Mouse (Mus musculus): ENCODE data around the gene Pcare.

The Pcare gene

DNA sequence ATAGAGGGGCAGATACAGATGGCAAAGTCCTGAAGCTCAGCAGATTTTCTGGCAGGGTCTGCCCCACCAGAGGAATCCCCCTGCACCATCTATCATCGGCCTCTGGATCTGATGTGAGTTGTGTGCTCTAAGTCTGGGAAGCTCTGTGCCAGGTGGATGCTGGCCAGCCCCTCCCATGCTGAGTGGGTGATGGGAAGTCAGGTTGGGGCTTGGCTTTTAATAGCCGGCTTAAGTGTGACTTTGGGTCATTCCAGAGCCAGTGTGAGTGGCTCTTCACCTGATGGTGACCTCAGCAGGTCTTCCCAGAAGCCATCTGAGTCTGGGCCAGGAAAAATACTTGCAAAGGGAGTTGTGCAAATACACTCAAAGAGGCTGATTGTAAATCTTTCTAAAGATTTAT is 22.0 kb downstream of the Pcare start:
- in situ Hi-C loops (cut with MseI, MboI), result no loop called here

- in situ Hi-C loops (cut with MseI, MboI), result no loop called here
These were observed 31.7 kb downstream of the Pcare start for GRCm38 (mm10) chr17:71721019-71721418.

DNA sequence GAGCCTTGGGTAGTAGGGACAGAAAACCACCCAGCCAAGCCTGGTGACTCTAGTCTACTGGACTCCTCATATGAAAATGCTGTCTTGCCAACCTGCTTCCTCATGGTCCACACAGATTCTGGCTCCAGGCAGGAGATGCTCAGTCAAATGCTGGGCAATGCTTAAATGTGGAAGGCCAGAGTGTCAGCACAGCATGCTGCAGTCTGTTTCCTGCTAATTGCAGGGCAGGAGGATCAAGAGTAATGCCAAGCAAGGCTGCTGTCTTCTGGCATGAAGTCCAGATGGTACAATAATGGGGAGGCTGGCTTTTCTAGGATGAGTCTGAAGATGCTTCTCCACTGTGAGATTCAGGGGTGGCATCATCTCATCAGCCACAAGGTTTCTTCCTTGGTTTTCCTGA is 32.3 kb downstream of the Pcare start:
- in situ Hi-C loops (cut with MseI, MboI), result no loop called here

- in situ Hi-C loops (cut with MseI, MboI), result no loop called here
These were observed 34.6 kb downstream of the Pcare start for GRCm38 (mm10) chr17:71717881-71718625.

DNA sequence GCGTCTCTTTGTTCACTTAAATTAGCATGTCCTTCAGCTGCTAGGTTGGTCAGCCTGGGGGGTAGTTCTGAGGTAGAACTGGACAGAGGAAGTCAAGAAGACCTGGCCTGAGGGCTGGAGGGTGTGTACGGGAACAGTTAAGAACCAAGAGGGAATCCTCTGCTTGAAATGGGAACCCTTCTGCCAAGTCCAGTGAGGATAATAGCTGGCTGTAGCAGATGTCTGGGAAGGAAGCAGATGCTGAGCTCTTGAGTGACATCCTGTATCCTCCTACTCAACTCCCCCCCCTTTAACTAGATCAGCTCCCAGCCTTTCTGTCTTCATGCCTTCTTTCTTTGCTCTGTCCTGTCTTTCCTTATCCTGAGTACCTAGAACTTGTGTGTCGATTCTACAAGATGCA is 37.7 kb downstream of the Pcare start:
- in situ Hi-C loops (cut with MseI, MboI), result no loop called here

DNA sequence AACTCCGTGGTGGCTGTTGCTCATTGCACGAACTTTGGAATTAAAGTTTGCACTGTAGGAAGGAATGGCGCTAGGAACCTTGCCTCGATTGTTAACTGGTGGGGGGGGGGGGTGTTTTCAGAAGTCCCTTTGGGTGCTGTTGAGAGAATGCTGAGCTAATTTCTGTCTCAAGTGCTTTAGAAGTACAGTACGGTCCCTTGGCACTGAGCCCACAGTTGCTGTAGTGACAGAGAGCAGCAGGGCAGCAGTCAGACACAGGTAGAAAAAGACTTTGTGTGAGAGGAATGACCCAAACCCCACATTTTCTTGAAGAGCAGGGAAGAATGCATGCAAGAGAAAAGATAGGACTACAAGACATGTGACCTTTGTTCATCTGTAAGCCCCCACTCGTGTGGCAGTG is 40.4 kb downstream of the Pcare start:
- in situ Hi-C loops (cut with MseI, MboI), result no loop called here

GRCm38 (mm10) chr17:71707715-71708114 is 45.0 kb downstream of the Pcare start:
- in situ Hi-C loops (cut with MseI, MboI), result no loop called here

DNA sequence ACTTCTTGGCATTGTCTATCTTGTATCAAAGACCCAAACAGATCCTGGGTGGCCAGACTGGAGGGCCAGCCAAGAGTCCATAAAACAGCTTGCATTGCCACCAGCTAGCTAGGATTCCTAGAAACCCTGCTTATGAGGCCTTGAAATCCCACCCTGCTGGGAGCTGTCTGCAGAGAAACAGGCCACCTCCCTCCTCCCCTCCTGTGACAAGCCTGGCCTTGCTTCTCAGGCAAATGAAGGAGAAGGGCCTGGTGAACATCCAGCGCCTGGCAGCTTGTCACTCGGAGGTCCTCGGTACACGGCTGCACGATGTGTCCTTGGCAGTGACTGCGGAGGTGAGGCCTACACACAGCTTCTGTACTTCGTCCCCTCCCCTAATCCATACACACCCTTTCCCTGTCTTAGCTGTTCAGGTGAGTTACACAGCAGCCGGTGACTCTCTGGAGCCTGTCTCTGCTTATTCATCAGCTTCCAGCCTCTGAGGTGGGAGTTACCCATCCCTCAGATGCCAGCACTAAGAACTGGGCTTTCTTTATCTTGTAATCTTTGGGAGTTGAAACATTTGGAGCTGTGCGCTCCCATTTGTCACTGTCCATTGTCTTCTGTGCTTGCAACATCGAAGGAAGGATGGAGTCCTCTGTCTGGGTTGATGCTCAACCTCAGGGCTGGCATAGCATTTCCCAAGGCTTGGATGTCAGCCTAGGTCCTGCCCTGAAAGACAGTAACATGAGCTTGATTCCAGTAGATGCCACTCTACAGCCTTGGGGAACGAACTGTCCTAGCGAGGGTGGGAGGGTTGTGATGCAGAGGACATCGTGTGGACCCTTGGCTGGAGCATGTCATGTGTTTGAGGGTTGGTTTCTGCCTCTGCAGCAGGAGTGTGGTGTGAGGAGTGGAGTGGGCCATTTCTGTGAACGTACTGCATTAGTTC is 46.9 kb downstream of the Pcare start:
- in situ Hi-C loops (cut with MseI, MboI), result no loop called here

- in situ Hi-C loops (cut with MseI, MboI), result no loop called here
These were observed 47.6 kb downstream of the Pcare start for GRCm38 (mm10) chr17:71705113-71705512.

DNA sequence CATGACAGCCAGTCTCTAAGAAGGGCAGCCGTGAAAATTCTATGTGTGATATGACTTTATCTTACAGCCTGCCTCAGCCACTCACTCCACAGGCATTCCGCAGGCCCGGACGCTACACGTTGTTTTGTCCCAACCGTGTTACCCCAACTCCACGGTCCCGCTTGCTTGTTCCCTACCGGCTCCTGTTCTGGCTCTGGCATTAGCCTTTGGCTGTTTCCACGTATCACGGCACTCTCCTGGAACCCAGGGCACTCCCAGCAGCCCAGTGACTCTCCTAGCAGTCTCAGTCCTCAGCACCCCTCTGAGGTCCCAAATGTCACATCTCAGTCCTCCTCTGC is 54.1 kb downstream of the Pcare start:
- in situ Hi-C loops (cut with MseI, MboI), result loop anchor here in 1 of 2 experiments (10.0 kb wide), 1 partner anchor 176 kb away; no protein-coding TSS in a partner anchor

DNA sequence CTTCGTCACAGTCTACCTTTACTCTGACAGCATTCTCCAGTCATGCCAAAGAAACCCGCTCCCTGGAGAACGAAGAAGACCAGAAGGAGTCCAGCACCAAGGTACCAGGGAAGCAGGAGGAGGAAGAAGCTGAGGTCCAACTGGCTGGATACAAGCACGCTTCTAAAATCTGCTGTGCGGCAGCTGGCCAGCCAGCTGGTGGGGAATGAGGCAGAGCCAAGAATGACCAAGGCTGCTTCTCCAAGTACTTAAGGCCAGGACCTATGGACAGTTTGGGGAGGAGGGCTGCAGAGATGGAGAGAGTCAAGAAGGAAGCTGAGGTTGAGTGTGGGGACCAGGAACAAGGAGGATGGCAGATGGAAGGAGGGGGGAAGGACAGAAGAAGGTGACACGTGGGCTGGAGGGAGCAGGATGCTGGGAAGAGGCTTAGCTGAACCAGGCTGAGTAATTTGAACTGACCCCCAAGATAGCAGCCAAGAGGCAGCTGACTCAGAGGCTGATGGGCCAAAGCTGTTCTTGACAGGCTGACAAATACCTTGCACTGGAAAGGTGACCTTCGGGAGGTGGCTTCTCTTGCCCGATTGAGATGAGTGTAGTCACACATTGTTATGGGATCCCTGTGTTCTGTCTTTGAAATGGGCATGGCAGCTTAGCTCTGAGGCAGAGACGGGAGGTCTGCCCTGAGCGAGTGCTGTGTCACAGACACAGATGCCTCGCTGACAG is 54.6 kb downstream of the Pcare start:
- in situ Hi-C loops (cut with MseI, MboI), result loop anchor here in 1 of 2 experiments (10.0 kb wide), 1 partner anchor 177 kb away; no protein-coding TSS in a partner anchor

GRCm38 (mm10) chr17:71696396-71696795 is 56.3 kb downstream of the Pcare start:
- in situ Hi-C loops (cut with MseI, MboI), result loop anchor here in 1 of 2 experiments (10.0 kb wide), 1 partner anchor 178 kb away; no protein-coding TSS in a partner anchor

DNA sequence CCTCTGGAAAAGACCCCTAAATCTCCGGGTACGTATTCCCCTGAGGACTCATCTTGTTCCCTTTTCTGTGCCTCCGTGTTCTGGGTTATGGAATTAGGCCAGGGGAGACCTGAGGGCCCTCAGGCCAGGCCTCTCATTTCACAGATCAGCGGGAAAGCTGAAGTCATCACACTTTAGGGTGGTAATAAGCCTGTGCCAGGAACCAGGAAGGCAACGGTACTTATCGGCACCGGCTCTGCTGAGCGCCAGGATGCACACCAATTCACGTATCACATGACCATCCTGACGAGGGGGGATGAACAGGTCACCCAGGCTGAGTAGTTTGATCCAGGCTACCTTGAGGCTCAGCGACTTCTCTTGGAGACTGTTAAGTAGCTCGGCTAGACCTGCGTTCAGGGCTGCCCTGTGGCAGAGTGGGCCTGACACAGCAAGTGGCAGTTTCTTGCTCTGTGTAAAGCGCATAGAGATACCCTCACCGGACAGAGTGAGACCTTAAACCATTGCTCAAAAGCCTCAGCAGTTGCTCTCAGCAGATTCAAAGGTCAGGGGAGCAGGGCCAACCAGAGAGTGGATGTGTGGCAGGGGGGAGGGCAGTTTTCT is 56.9 kb downstream of the Pcare start:
- in situ Hi-C loops (cut with MseI, MboI), result loop anchor here in 1 of 2 experiments (10.0 kb wide), 1 partner anchor 179 kb away; no protein-coding TSS in a partner anchor

GRCm38 (mm10) chr17:71695151-71695550 is 57.5 kb downstream of the Pcare start:
- in situ Hi-C loops (cut with MseI, MboI), result loop anchor here in 1 of 2 experiments (10.0 kb wide), 1 partner anchor 180 kb away; no protein-coding TSS in a partner anchor

GRCm38 (mm10) chr17:71693780-71694179 is 58.9 kb downstream of the Pcare start:
- in situ Hi-C loops (cut with MseI, MboI), result loop anchor here (5.0 to 10.0 kb wide), 2 partner anchors 179 to 181 kb away; no protein-coding TSS in a partner anchor

All from mouse trophoblast stem cell (cell line).